Comparison of ENCODE assay signal across 30 mouse cellular contexts in genomic region chr3:80758955-80759354, GRCm38 (mm10). TPM values are rescaled to one million over a fixed set of nuclear protein-coding genes. Genes with fewer than 3 reads are reported as not detected.
DNase-seq lines count a peak whose midpoint lies in the region; ATAC-seq and TF ChIP-seq lines count a peak whose summit lies in the region.
"Had no signal": no experiment of that assay in that cellular context is flagged by ENCODE, and none has a peak within 500 bp of the region (broad histone marks: within the 10 kb centered on the region; RNA-seq: fewer than 3 reads in every experiment).

No protein-coding gene starts in this region.

- H3K27me3 ChIP-seq in midbrain, embryonic 11.5 days (ENCODE audit: control insufficient read depth, insufficient read depth, low read length): no peaks in the 10 kb centered on the region
- H3K27me3 ChIP-seq in midbrain, postnatal 0 days (ENCODE audit: insufficient read depth, low read length): no peaks in the 10 kb centered on the region
- no peaks in the 10 kb centered on the region for H3K27me3 ChIP-seq in hindbrain, embryonic 10.5 days (ENCODE audit: insufficient read depth, poor library complexity, severe bottlenecking)
- H3K27me3 ChIP-seq: embryonic facial prominence, embryonic 13.5 days; forebrain, embryonic 12.5 days; forebrain, embryonic 15.5 days; heart, embryonic 13.5 days; hindbrain, embryonic 12.5 days; hindbrain, embryonic 15.5 days had no signal

- H3K9ac ChIP-seq in midbrain, embryonic 11.5 days (ENCODE audit: low read length): no peak overlapping the region
- H3K9ac ChIP-seq in midbrain, postnatal 0 days (replicated peaks; ENCODE audit: low read length, poor library complexity, severe bottlenecking): no peak overlapping the region
- H3K9ac ChIP-seq: embryonic facial prominence, embryonic 13.5 days; forebrain, embryonic 12.5 days; forebrain, embryonic 15.5 days; heart, embryonic 13.5 days; hindbrain, embryonic 12.5 days; hindbrain, embryonic 15.5 days had no signal

- no peak for ATAC-seq in midbrain, embryonic 11.5 days (ENCODE audit: low FRiP score)
- no peak for ATAC-seq in midbrain, postnatal 0 days (ENCODE audit: low FRiP score)
- ATAC-seq: CD4-positive, CD25-positive, alpha-beta regulatory T cell, adult 4 months; forebrain, embryonic 15.5 days; intestine, postnatal 0 days had no signal

- no peak for TF ChIP-seq CTCF in midbrain, postnatal 0 days (IDR thresholded peaks at IDR 0.05)

- H3K4me1 ChIP-seq in midbrain, embryonic 11.5 days (ENCODE audit: control insufficient read depth, insufficient read depth, low read length): no peaks in the 10 kb centered on the region
- H3K4me1 ChIP-seq in midbrain, postnatal 0 days (ENCODE audit: insufficient read depth, low read length): no peaks in the 10 kb centered on the region
- no peaks in the 10 kb centered on the region for H3K4me1 ChIP-seq in hindbrain, embryonic 10.5 days (replicated peaks)
- H3K4me1 ChIP-seq: embryonic facial prominence, embryonic 10.5 days; embryonic facial prominence, embryonic 13.5 days; forebrain, embryonic 12.5 days; heart, embryonic 10.5 days; hindbrain, embryonic 12.5 days; hindbrain, embryonic 15.5 days had no signal

- H3K9me3 ChIP-seq in midbrain, embryonic 11.5 days (ENCODE audit: control insufficient read depth, low read length): no peaks in the 10 kb centered on the region
- H3K9me3 ChIP-seq in midbrain, postnatal 0 days (ENCODE audit: low read length): no peaks in the 10 kb centered on the region
- H3K9me3 ChIP-seq in hindbrain, embryonic 10.5 days: no peaks in the 10 kb centered on the region
- H3K9me3 ChIP-seq: embryonic facial prominence, embryonic 10.5 days; embryonic facial prominence, embryonic 13.5 days; forebrain, embryonic 12.5 days; forebrain, embryonic 15.5 days; heart, embryonic 10.5 days; heart, embryonic 13.5 days; hindbrain, embryonic 12.5 days; hindbrain, embryonic 15.5 days had no signal

- H3K36me3 ChIP-seq in midbrain, embryonic 11.5 days (ENCODE audit: control insufficient read depth, insufficient read depth, low read length): no peaks in the 10 kb centered on the region
- H3K36me3 ChIP-seq in midbrain, postnatal 0 days (ENCODE audit: insufficient read depth, low read length): no peaks in the 10 kb centered on the region
- no peaks in the 10 kb centered on the region for H3K36me3 ChIP-seq in hindbrain, embryonic 10.5 days
- H3K36me3 ChIP-seq: embryonic facial prominence, embryonic 10.5 days; embryonic facial prominence, embryonic 13.5 days; forebrain, embryonic 12.5 days; forebrain, embryonic 15.5 days; heart, embryonic 10.5 days; heart, embryonic 13.5 days; hindbrain, embryonic 12.5 days; hindbrain, embryonic 15.5 days had no signal

- no peak overlapping the region for H3K4me2 ChIP-seq in midbrain, embryonic 11.5 days
- no peak overlapping the region for H3K4me2 ChIP-seq in midbrain, postnatal 0 days (ENCODE audit: low read depth, low read length, poor library complexity, severe bottlenecking)
- H3K4me2 ChIP-seq: embryonic facial prominence, embryonic 13.5 days; forebrain, embryonic 12.5 days; forebrain, embryonic 15.5 days; heart, embryonic 13.5 days; hindbrain, embryonic 12.5 days; hindbrain, embryonic 15.5 days had no signal

- no peak overlapping the region for H3K27ac ChIP-seq in midbrain, embryonic 11.5 days (ENCODE audit: low read depth, low read length)
- H3K27ac ChIP-seq in midbrain, postnatal 0 days (ENCODE audit: low read depth, low read length): no peak overlapping the region
- no peak overlapping the region for H3K27ac ChIP-seq in hindbrain, embryonic 10.5 days
- H3K27ac ChIP-seq: embryonic facial prominence, embryonic 10.5 days; embryonic facial prominence, embryonic 13.5 days; forebrain, embryonic 12.5 days; forebrain, embryonic 15.5 days; heart, adult 2 months; heart, embryonic 10.5 days; heart, embryonic 13.5 days; hindbrain, embryonic 12.5 days; hindbrain, embryonic 15.5 days had no signal

- no peak overlapping the region for H3K4me3 ChIP-seq in midbrain, embryonic 11.5 days (ENCODE audit: low read depth, low read length)
- no peak overlapping the region for H3K4me3 ChIP-seq in midbrain, postnatal 0 days (ENCODE audit: low read depth, low read length)
- H3K4me3 ChIP-seq in hindbrain, embryonic 10.5 days: no peak overlapping the region
- H3K4me3 ChIP-seq: embryonic facial prominence, embryonic 10.5 days; embryonic facial prominence, embryonic 13.5 days; erythroblast, embryonic 14.5 days; forebrain, embryonic 12.5 days; forebrain, embryonic 15.5 days; heart, adult 2 months; heart, embryonic 10.5 days; heart, embryonic 13.5 days; hindbrain, embryonic 12.5 days; hindbrain, embryonic 15.5 days had no signal

- peak; percentile 57 for DNase-seq in cerebellum, adult 9-10 months
- no peak for DNase-seq in cerebellum, adult 11-12 months
- DNase-seq in midbrain, embryonic 11.5 days (ENCODE audit: low spot score, missing footprints): peak; percentile 39
- DNase-seq in midbrain, postnatal 0 days (ENCODE audit: low spot score): no peak
- DNase-seq in cerebellum, postnatal 14 days: peak; percentile 36 to 60
- DNase-seq in hindbrain, embryonic 10.5 days (ENCODE audit: low spot score): no peak
- DNase-seq in spleen, postnatal 4 days (ENCODE audit: low spot score in 2 of 2): no peak
- DNase-seq: adrenal gland, adult 2 months; adrenal gland, postnatal 14 days; embryo, embryonic 11 days; gastrocnemius, postnatal 10 days; gastrocnemius, postnatal 36 days; heart, adult 2 months; heart, postnatal 14 days; heart, postnatal 4 days; kidney, adult 2 months had no signal

- WGBS in midbrain, embryonic 11.5 days: 87% methylated on average over 4 of the region's 4 CpGs
- 89% methylated on average over 4 of the region's 4 CpGs for WGBS in midbrain, postnatal 0 days
- WGBS in hindbrain, embryonic 10.5 days: 84% methylated on average over 4 of the region's 4 CpGs

RNA-seq across cellular contexts. Expression of gene Gria2, which starts 43.7 kb away (rescaled TPM):
- polyA plus RNA-seq in midbrain, embryonic 11.5 days (2014; fragmentation: Nextera tagmentation; extraction: Ambion mirVana): 12.0 and 13.9 TPM in 2 replicates
- total RNA-seq in midbrain, postnatal 0 days (2014; rRNA removed): 195 and 220 TPM in 2 replicates
- polyA plus RNA-seq in midbrain, postnatal 0 days (2015; fragmentation: Nextera tagmentation; extraction: Ambion mirVana): 192 and 207 TPM in 2 replicates
- 3.0 and 9.9 TPM in 2 replicates for polyA plus RNA-seq in hindbrain, embryonic 10.5 days (2016; fragmentation: Nextera tagmentation; extraction: Ambion mirVana)
- total RNA-seq: granulocyte monocyte progenitor cell, adult 5-6 weeks; MEL had no signal
- polyA plus RNA-seq: C2C12; CD4-positive, CD25-positive, alpha-beta regulatory T cell, adult 4 months; erythroblast, embryonic 14.5 days; heart, adult 2 months had no signal

Comparison
In these comparisons a context has a peak if more than half of its experiments do, and no peak if none do; other contexts are left out.
1. DNase-seq: peak in cerebellum, adult 9-10 months (single experiment), midbrain, embryonic 11.5 days (single experiment) and cerebellum, postnatal 14 days (2 of 2); none in cerebellum, adult 11-12 months (single experiment), midbrain, postnatal 0 days (single experiment), hindbrain, embryonic 10.5 days (single experiment) and spleen, postnatal 4 days (0 of 2).
2. RNA of gene Gria2, which starts 43.7 kb away (polyA plus RNA-seq): 192 to 207 TPM in midbrain, postnatal 0 days; 12.0 to 13.9 TPM in midbrain, embryonic 11.5 days and 3.0 to 9.9 TPM in hindbrain, embryonic 10.5 days; every median in the first group is over 10 times any median in the second.